Mouse (Mus musculus) lung, postnatal 14 days (tissue): ENCODE data around the gene Rfx2.

Experiments used
- DNase-seq: peaks from one replicate; pipeline ENCODE4 v3.0.0; 2021

Rfx2 gene

GRCm38 (mm10) chr17:56778779-56779362, 51.9 kb downstream of the Rfx2 start:
- DNase-seq: no peak

- DNase-seq: no peak
These were observed 53.2 kb downstream of the Rfx2 start for GRCm38 (mm10) chr17:56777568-56777967.

DNA sequence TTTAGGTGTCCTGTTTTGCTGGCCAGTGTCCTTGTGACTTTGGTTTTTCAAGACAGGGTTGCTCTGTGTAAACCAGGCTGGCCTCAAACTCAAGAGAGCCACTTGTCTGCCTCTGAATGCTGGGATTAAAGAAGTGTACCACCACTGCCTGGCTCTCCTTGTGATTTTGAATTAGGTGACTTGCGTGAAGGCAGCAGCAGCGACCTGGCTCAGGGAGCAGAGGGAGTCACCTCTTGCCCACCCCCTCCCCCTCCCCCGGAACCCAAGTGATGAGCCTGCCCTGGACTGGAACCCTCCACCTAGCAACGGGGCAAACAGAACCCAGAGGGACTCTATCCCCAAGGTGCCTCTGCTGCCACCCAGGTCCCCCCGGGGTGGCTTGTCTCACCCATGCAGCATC, 60.9 kb downstream of the Rfx2 start, which contains the start of gene Prr22:
Gene Prr22, plus strand, starts transcription at position 301 of the 400 bp plus-strand sequence.
- DNase-seq: no peak

DNA sequence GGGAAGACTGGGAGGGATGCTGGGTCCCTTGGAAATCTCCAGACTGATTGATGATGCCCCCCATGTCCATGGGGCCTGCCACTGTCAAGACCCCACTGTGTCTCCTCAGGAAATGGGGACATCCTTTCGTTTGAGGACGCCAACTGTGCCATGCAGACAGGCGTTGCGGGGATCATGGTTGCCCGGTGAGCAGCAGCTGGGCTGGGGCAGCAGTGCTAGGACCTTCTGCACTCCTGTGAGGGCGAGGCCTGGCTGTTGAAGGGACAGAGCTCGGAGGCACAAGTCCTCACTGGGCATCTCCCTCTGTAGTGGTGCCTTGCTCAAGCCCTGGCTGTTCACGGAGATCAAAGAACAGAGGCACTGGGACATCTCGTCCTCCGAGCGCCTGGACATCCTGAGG, 61.9 kb downstream of the Rfx2 start:
- no peak for DNase-seq

DNA sequence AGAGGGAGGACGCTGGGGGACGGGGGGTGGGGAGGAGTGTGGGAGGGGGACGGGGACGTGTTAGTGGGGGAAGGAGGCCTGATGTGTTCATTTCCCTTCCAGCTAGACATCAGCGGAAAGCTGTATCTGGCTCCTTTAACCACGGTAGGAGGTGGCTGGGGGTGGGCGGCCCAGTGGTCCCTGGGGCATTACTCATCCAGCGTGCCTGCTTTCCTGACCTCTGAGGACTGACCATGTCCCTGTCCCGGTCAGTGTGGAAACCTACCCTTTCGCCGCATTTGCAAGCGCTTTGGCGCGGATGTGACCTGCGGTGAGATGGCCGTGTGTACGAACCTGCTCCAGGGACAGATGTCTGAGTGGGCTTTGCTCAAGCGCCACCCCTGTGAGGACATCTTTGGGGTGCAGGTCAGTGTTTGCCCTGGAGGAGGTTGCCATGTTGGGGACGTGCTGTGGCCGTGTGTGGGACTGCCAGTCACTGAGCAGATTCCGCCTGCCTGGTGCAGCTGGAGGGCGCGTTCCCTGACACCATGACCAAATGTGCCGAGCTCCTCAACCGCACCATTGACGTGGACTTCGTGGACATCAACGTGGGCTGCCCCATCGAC, 63.2 kb downstream of the Rfx2 start:
- DNase-seq: no peak

DNA sequence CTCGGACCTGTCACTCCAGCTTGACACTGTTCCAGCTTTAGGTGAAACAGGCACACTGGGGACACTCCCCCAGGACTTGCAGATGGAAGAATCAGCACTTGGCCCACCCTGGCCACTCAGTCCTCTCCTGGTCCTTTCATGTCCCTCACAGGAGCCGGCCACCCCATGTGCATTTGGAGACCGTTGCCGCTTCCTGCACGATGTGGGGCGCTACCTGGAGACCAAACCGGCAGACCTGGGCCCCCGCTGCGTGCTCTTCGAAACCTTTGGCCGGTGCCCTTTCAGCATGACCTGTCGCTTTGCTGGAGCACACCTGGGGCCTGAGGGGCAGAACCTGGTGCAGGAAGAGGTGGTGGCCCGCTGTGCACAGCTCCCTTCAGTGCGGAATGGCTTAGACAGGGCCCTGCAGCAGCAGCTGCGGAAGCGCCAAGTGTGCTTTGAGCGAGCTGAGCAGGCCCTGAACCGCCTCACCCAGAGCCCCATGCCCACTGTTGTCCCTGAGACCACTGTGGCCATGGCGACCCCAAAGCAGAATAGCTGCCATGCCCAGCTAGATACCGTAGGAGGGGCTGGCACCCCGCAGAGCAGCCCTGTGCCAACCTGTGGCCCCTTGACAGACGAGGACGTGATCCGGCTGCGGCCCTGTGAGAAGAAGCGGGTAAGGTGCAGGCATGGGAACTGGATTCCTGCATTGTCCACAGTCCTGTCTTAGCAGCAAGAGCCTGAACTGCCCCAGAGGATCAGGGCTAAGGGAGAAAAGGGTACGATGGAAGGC, 64.0 kb downstream of the Rfx2 start:
- DNase-seq: no peak

- DNase-seq: no peak
These were observed 65.4 kb downstream of the Rfx2 start for GRCm38 (mm10) chr17:56765431-56765830.

DNA sequence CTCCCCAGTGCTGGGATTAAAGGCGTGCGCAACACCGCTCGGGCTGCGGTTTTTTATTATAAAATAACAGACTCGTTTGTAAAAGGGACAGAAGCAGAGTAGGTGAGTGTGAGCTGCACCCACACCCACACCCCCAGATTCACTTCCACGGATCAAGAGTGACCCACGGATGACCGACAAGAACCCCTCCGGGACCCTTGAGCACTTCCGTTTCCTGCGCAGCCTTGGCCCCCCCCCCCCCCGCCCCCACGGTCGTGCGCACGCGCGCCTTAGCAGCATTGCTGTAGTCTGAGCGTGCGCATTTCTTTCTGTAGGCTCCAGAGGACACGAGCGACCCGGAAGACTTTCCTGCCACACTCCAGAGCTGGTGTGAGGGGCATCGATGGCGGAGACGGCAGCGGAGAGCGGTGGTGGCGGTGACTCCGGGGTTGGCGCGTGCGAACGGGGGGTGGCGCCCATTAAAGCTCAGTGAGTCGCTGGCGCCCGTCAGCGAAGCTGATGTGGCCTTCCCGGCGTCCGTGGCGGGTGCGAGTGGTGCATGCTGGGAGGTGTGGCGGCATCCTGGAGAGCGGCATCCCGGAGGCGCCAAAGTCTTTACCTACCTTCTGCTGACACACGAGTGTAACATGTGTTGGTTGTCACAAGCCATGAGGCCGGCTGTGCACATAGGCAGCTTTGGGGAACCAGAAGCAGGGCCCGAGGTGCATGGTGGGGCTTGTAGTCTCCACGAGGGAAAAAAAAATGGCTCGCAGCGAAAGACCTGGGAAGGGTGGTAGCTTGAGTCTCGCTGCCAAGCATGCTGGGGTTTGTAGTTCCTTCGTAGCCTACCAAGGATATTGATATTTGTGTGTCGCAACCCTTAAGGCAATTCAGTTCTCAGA, 66.1 kb downstream of the Rfx2 start, which contains the start of gene Dus3l:
Gene Dus3l, plus strand, starts transcription at position 284 of the 881 bp plus-strand sequence.
- DNase-seq: peak; percentile 84

DNA sequence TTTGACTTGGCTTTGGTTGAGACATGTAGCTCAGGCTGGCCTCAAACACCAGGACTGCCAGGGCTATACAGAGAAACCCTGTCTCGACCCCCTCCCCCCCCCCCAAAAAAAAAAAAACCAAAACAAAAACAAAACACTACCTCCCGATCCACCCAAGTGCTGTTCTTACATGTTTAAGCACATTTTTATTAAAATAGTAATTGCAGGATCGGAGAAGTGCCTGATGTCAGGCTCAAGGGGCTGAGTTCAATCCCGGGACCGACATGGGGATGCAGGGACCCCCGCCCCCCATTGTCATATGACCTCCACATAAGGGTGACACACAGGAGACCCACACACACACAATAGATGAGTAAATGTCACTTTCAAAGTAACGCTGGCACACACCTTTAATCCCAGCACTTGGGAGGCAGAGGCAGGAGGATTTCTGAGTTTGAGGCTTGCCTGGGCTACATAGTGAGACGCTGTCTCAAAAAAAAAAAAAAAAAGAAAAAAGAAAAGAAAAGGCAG, 67.0 kb downstream of the Rfx2 start:
- no peak for DNase-seq

DNA sequence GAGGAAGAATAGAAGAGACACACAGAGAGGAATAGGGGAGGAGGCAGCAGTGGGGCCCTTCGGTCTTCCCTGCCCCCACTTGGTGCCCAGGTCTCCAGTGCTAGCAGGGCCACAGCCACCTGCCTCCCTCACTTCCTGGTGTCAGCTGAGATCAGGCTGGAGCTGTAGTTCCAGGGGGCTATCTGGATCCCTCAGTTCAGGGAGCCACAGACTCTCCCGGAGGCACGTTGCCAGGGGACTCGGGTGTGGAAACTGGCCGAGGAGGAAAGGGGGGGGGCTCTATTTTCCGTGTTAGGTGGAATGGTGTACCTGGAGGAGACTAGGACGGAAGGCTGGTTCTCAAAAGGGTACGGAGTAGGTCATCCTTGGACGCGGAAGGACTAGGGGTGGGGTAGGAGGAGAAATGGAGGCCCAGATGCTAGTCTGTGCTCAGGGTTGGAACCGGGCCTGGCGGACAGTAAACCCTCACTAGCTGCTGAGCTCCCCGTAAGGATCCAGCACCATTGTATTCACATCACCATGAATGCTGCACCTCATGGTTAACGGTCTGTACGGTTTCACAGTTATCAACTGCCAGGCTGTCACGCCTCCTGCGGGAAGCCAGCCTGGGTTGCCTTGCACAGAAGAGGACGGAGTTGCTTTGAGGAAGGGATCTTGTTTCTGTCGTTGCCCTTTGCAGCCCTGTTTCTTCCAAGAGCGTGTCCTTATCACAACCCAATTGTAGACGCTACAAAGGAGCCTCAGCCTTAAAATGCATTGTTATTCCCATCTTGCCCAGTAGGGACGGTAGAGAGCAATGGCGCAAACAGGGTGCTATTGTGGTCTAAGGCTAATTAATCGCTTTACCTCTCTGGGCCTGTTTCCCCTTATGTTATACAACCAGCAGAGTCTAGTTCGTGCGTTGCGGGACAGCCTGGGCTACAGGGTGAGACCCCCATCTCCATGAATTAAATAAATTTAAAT, 67.8 kb downstream of the Rfx2 start:
- peak; percentile 74 for DNase-seq

GRCm38 (mm10) chr17:56761991-56762410, 68.8 kb downstream of the Rfx2 start:
- DNase-seq: peak; percentile 90

- DNase-seq: no peak
These were observed 69.7 kb downstream of the Rfx2 start for GRCm38 (mm10) chr17:56761077-56761476.

- DNase-seq: no peak
These were observed 71.6 kb downstream of the Rfx2 start for GRCm38 (mm10) chr17:56759261-56759660.

DNA sequence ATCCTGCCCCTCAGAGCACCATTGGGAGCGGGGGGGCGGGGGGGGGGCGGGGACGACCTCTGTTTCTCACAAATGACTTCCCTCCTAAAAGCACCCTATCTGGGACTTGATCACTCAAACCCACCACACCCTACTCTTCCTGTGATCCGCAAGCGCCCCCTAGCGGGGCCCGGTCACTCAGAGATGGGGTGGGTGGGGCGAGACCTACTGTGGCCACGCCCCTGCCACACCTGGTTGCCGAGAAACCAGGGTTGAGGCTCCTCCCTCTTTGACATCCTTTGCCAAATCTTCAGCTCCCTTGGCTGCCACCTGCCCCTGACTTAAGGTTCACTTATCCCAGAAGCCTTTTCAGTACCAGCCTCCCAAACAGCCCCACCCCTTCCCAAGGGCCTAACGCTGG, 72.7 kb downstream of the Rfx2 start:
- peak; percentile 77 for DNase-seq

DNA sequence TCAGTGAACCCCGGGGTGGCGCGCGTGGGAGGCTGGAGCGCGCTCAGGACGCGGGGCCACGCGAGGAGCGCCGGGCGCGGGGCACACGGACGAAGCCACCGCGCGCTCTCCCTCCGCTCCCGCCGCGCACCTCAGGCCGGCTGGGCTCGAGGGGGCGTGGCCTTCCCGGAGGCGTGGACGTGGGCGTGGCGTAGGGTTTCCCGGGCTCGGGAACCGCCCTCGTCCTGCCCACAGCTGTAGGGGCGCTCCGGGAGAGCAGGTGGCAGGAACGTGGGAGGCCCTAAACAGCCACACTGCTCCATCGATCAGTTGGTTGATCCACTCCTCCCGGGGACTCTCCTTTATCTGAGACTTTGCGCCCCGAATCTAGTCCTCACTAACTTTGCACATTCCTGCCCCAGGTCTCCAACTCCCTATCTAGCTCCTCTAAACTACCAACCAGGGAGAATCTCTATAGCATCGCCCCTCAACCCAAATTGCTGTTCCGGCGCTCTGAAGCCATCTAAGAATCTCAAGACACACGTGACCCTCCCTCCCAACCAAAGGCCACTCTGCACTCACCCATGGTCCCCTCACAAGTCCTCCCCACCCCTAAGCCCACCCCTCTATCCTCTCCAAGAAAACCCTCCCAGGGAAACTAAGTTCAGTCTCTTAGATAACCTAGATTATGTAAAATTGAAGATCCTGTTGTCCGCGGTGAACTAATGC, 73.2 kb downstream of the Rfx2 start, which contains the start of gene Nrtn:
Gene Nrtn, minus strand, starts transcription at position 115 of the 708 bp plus-strand sequence.
- peak; percentile 93 for DNase-seq

- peak; percentile 59 for DNase-seq
These were observed 74.0 kb downstream of the Rfx2 start for GRCm38 (mm10) chr17:56756703-56757399.

GRCm38 (mm10) chr17:56754271-56755185, 76.3 kb downstream of the Rfx2 start:
- no peak for DNase-seq

DNA sequence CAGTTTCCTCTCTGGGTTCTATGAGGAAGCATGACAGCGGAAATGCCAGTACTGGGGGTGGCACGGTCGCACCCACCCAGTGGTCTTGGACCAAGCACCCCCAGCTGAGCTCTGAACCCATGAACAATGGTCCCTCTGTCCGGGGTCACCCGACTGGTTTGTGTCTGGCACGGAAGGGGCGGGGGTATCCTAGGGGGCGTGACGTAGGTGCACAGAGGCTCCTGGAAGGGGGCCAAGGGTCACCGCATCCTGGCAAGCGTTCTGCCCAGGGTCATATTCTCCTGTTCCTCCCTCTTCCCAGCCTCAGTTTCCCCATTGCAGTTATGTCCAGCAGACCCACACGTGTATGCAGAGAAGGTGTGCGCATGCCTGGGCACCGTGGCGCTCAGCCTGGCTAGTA, 77.4 kb downstream of the Rfx2 start:
- DNase-seq: no peak
